Mouse (Mus musculus): Measurements from ENCODE around the gene Csf3r. TPM values are rescaled to one million over a fixed set of nuclear protein-coding genes. Genes with fewer than 3 reads are reported as not detected.

The Csf3r gene
- polyA plus RNA-seq, 1 experiment from 2014 or later: 1.4 TPM

DNA sequence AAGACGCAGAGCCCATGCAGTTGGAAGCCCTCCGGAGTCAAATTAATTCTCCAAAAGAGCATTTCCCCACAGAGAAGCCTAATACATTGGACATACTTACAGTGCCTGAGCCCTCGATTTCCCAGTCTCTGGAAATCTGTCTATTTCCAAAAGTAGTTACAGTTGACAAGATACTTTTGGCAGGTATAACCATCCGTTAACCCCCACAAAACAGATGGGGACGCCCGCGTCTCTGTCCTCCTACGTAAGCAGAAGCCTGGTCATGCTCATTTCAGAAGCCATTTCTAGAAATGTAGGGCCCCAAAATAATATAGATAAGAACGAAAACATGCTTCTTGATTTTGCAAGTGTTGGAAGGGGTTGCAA, 34.6 kb downstream of the Csf3r start:
- H3K4me2 ChIP-seq: peak overlapping the region; percentile 89
- no peak for ATAC-seq (replicated peaks; ENCODE audit: low FRiP score)
- H3K27me3 ChIP-seq: no peaks in the 10 kb centered on the region
- peak overlapping the region; percentile 73 for H3K4me3 ChIP-seq (replicated peaks)
- H3K4me1 ChIP-seq: peaks cover 14% of the 10 kb centered on the region
- peak overlapping the region; percentile 81; the same call in 1 of the 2 replicates for H3K27ac ChIP-seq
- WGBS: 35% methylated on average over 9 of the region's 9 CpGs
- peak overlapping the region; percentile 61 for H3K9ac ChIP-seq
- H3K36me3 ChIP-seq: peaks cover 29% of the 10 kb centered on the region
- no peaks in the 10 kb centered on the region for H3K9me3 ChIP-seq (replicated peaks)

DNA sequence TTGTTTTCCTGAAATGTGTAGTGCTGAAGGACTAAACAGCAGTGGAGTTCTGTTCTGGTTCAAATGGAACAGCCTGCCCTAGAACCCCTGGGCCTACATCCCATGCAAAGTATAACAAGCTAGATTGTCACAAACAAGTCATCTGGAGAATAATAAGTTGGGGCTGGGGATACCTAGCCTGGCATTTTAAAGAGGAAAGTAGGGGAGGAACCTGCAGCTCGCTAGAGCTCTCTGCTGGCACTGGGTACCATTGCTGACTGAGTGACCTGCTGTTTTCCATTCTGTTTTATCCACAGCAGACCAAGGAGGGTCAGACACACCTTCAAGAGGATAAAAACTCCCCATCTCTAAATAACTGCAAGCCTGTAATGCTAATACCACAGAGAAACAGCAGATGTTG, 38.5 kb downstream of the Csf3r start:
- peaks cover 6% of the 10 kb centered on the region for H3K4me1 ChIP-seq
- H3K27ac ChIP-seq: no peak overlapping the region
- no peaks in the 10 kb centered on the region for H3K36me3 ChIP-seq
- 52% methylated on average over 1 of the region's 1 CpGs for WGBS
- H3K27me3 ChIP-seq: no peaks in the 10 kb centered on the region
- H3K9me3 ChIP-seq (replicated peaks): no peaks in the 10 kb centered on the region
- H3K9ac ChIP-seq: no peak overlapping the region
- ATAC-seq (replicated peaks; ENCODE audit: low FRiP score): no peak
- H3K4me2 ChIP-seq: no peak overlapping the region
- no peak overlapping the region for H3K4me3 ChIP-seq (replicated peaks)

DNA sequence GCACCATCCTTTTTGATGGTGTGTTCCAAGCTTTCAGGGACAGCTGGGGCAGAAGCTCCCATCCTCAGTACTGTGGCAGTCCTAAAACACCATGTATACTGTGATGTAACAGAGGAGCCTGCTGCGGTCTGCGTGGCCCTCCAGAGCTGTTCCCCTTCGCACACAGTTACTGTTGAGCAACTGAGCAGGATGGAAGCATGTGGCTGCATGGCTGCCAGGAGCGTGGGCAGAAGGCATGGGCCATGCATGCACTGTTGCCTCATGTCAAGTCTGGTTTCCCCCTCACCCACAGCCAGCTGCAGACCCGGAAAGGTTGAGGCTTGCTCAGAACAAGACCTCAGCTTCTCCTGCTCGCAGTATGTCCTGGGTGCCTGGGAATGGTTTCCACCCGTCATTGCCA, 40.9 kb downstream of the Csf3r start:
- no peak overlapping the region for H3K4me3 ChIP-seq (replicated peaks)
- 86% methylated on average over 7 of the region's 7 CpGs for WGBS

DNA sequence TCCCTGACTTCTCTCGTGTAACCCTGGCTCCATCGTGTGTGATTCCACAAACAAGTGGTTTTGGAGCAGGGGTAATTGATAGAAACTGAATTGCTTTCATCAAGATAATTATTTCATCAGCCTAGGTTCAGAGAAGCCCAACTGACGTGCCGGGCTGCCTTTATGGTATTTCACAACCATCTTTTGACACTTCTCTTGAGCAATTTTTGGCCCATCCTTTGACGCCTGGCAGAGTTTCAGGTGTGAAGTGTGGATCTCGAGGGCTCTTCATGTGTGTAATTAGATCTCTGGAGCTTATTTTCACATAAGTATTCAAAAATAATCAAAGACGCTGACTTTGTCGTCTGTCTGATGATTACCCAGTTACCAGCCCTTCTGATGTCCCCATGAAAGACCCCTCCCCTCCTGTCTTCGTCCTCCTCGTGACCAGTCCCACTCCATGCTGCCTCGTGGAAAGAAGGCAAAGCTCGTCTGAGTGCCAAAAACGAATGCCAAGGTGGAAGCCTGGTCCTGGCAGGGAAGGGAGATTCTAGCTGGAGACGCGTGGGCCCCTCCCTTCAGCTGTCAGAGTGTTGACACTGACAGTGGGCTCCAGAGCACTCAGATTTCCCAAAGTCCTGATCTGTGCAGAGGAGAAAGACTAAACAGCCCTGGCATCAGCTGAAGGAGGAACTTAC, 43.2 kb downstream of the Csf3r start:
- Histone ChIP-seq H3K9me3 (replicated peaks) (no peaks in the 10 kb centered on the region), H3K27me3 (no peaks in the 10 kb centered on the region), H3K4me3 (replicated peaks) (no peak overlapping the region), H3K4me2 (no peak overlapping the region), H3K27ac (no peak overlapping the region), H3K4me1 (no peaks in the 10 kb centered on the region), H3K9ac (no peak overlapping the region), H3K36me3 (no peaks in the 10 kb centered on the region)
- 60% methylated on average over 15 of the region's 15 CpGs for WGBS
- ATAC-seq (replicated peaks; ENCODE audit: low FRiP score): no peak

More for the DNA sequence above, 40.9 kb downstream of the Csf3r start:
- no peaks in the 10 kb centered on the region for H3K36me3 ChIP-seq
- no peak for ATAC-seq (replicated peaks; ENCODE audit: low FRiP score)
- H3K4me1 ChIP-seq: no peaks in the 10 kb centered on the region
- H3K9me3 ChIP-seq (replicated peaks): no peaks in the 10 kb centered on the region
- no peak overlapping the region for H3K9ac ChIP-seq
- no peaks in the 10 kb centered on the region for H3K27me3 ChIP-seq
- H3K27ac ChIP-seq: no peak overlapping the region
- no peak overlapping the region for H3K4me2 ChIP-seq

DNA sequence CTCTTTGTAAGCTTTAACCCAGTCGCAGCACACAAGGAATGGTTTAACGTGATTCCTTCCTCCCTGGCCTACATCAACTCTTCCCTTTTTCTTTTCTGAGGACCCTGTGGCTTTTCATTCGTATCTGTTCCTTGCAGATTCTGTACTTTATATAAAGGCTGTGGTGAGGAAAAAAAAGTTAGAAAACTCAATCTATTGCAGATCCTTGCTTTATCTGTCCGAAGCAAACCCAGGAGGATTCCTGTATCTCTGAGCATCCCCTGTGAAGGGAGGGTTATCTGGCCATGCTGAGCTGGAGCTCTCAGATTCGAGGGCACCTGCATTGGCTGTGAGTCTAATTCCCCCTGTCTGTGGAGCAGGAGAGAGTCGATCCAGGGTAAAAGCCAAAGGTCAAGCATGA, 44.5 kb downstream of the Csf3r start:
- Histone ChIP-seq H3K4me1 (no peaks in the 10 kb centered on the region), H3K36me3 (no peaks in the 10 kb centered on the region), H3K4me2 (no peak overlapping the region), H3K9ac (no peak overlapping the region), H3K9me3 (replicated peaks) (no peaks in the 10 kb centered on the region), H3K27me3 (no peaks in the 10 kb centered on the region), H3K27ac (no peak overlapping the region), H3K4me3 (replicated peaks) (no peak overlapping the region)
- WGBS: 87% methylated on average over 6 of the region's 6 CpGs
- ATAC-seq (replicated peaks; ENCODE audit: low FRiP score): no peak

DNA sequence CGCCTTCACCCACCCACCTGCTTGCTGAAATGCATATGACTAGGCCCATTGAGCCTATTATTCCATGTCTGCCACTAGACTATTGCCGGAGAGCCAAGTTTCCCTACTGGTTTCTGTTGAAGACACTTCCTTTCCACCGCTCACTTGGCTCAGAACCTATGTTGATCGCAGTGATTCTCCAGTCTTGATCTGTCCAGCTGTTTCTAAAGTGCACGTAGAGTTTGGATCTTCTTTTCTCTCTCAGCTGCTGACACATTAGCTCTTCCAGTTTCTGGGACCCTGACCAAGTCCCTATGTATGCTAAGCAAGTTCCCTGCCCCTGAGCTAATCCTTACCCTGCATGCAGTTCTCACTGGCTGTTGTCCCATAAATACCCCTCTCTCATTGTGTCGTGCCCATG, 53.5 kb downstream of the Csf3r start:
- 89% methylated on average over 6 of the region's 6 CpGs for WGBS
- no peak overlapping the region for H3K27ac ChIP-seq
- ATAC-seq (replicated peaks; ENCODE audit: low FRiP score): no peak

DNA sequence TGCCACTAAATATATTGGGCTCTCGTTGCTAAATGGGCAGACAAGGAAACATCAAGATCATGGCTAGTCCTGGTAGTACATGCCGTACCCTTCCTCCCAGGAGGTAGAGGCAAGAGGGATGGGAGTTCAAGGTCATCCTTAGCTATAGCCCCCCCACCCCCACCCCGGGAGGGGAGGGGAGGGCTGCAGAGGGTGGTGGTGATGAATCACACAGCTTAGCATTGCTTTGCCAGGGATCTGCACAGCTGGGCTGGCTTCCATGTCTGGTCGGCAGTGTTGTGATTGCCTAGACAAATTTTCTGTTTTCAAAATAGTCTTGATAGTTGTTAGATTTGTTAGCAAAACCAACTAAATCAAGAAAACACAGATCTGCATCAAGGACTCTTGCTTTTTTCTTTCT, 54.9 kb downstream of the Csf3r start:
- 76% methylated on average over 4 of the region's 4 CpGs for WGBS
- Histone ChIP-seq H3K4me3 (replicated peaks) (no peak overlapping the region), H3K9ac (no peak overlapping the region), H3K27ac (no peak overlapping the region), H3K4me1 (no peaks in the 10 kb centered on the region), H3K27me3 (no peaks in the 10 kb centered on the region), H3K4me2 (no peak overlapping the region), H3K36me3 (0 out of 2 replicates have a peak, but pooled peaks cover 5% of the 10 kb centered on the region), H3K9me3 (replicated peaks) (no peaks in the 10 kb centered on the region)
- no peak for ATAC-seq (replicated peaks; ENCODE audit: low FRiP score)

More for the DNA sequence above, 53.5 kb downstream of the Csf3r start:
- Histone ChIP-seq H3K4me2 (no peak overlapping the region), H3K36me3 (0 out of 2 replicates have a peak, but pooled peaks cover 3% of the 10 kb centered on the region), H3K9ac (no peak overlapping the region), H3K9me3 (replicated peaks) (no peaks in the 10 kb centered on the region), H3K27me3 (no peaks in the 10 kb centered on the region), H3K4me1 (no peaks in the 10 kb centered on the region), H3K4me3 (replicated peaks) (no peak overlapping the region)

DNA sequence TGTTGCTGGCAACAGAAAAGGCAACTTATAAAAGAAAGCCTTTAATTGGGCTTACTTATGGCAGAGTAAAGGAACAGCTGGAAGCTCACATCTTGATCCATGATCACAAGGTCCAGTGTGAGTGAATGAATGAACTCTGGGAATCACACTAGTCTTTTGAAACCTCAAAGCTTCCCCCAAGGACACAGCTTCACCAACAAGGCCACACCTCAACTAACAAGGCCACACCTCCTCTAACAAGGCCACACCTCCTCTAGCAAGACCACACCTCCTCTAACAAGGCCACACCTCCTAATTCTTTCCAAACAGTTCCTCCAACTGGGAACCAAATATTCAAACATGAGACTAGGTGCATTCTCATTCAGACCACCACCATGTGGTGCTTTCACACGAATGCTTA, 57.3 kb downstream of the Csf3r start:
- H3K4me1 ChIP-seq: peaks cover 7% of the 10 kb centered on the region
- no peaks in the 10 kb centered on the region for H3K9me3 ChIP-seq (replicated peaks)
- 0 out of 2 replicates have a peak, but pooled peaks cover 5% of the 10 kb centered on the region for H3K36me3 ChIP-seq
- H3K27ac ChIP-seq: no peak overlapping the region
- H3K9ac ChIP-seq: no peak overlapping the region
- ATAC-seq (replicated peaks; ENCODE audit: low FRiP score): no peak
- H3K4me3 ChIP-seq (replicated peaks): no peak overlapping the region
- WGBS: 97% methylated on average over 1 of the region's 1 CpGs
- H3K27me3 ChIP-seq: no peaks in the 10 kb centered on the region
- no peak overlapping the region for H3K4me2 ChIP-seq

DNA sequence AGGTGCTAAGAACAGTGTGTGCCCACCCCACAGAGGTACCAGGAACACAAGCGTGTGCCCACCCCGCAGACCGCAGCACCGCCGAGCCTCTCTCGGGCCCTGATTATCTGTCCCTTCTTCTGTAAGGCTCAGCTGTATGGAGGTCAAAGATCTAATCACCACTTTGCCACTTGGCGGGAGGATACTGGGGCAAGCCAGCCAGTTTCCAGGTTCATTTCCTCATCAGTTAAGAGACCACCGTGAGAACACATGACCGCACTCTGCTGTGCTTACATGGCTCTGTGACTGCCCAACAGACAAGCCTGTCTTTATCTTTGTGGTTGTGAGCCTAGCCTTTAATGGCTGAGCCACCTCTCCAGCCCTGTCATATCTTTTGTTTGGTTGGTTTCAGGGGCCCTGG, 58.7 kb downstream of the Csf3r start:
- H3K4me2 ChIP-seq: no peak overlapping the region
- WGBS: 82% methylated on average over 9 of the region's 9 CpGs

DNA sequence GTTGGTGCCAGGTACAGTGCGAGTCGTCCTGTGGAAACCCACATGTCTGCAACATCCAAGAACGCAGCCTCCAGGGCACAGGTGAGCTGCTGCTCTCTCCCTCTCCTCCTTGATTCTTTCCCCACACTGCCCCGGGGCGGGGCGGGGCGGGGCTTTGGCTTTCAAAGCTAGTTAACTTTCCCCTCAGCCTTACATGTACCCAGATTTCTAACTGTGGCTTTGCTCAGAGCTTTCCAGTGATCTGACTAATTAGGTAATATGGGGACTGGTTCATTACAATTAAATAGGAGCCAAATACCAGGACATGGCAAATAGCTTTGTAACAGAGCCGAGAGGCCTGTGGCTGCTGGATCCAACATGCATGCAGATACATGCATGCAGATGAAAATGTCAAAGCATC, 60.0 kb downstream of the Csf3r start:
- H3K27ac ChIP-seq: no peak overlapping the region
- H3K4me3 ChIP-seq (replicated peaks): no peak overlapping the region
- H3K27me3 ChIP-seq: no peaks in the 10 kb centered on the region
- no peak overlapping the region for H3K9ac ChIP-seq
- ATAC-seq (replicated peaks; ENCODE audit: low FRiP score): no peak
- H3K4me1 ChIP-seq: peaks cover 10% of the 10 kb centered on the region
- WGBS: 70% methylated on average over 8 of the region's 8 CpGs
- no peaks in the 10 kb centered on the region for H3K9me3 ChIP-seq (replicated peaks)
- 0 out of 2 replicates have a peak, but pooled peaks cover 5% of the 10 kb centered on the region for H3K36me3 ChIP-seq
- H3K4me2 ChIP-seq: no peak overlapping the region

More for the DNA sequence above, 58.7 kb downstream of the Csf3r start:
- H3K4me3 ChIP-seq (replicated peaks): no peak overlapping the region
- H3K27me3 ChIP-seq: no peaks in the 10 kb centered on the region
- no peak overlapping the region for H3K9ac ChIP-seq
- H3K4me1 ChIP-seq: peaks cover 8% of the 10 kb centered on the region
- no peak overlapping the region for H3K27ac ChIP-seq
- 0 out of 2 replicates have a peak, but pooled peaks cover 5% of the 10 kb centered on the region for H3K36me3 ChIP-seq
- H3K9me3 ChIP-seq (replicated peaks): no peaks in the 10 kb centered on the region
- no peak for ATAC-seq (replicated peaks; ENCODE audit: low FRiP score)

DNA sequence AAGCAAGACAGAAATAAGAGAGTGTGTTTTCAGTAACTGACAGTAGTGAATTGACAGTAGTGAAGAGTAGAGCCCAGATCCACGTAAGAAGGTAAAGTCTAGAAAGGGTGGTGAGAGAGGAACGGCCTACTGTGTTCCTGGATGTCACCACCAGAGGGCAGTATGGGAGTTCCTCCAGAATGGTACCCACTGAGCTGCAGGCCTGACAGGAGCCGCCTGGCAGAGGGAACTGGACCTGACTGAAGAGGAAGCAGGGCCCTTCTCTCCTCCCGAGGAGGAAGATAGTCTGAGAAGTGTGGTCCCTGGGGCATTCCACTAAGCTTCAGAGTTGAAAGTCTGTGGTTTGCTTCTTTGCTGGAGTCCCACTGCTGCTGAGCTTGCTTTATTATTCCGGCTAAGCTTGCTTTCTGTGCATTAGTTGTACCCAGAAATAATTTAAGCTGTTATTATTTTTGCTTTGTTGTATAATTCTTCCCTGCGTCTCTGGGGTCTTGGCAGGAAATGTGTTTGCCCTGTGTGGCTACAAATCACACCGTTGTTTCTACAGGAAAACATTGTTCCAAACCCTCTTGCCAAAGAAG, 61.7 kb downstream of the Csf3r start:
- Histone ChIP-seq H3K4me3 (replicated peaks) (no peak overlapping the region), H3K4me1 (peaks cover 10% of the 10 kb centered on the region), H3K27ac (peak overlapping the region; percentile 67), H3K36me3 (0 out of 2 replicates have a peak, but pooled peaks cover 5% of the 10 kb centered on the region), H3K27me3 (no peaks in the 10 kb centered on the region), H3K4me2 (no peak overlapping the region), H3K9me3 (replicated peaks) (no peaks in the 10 kb centered on the region), H3K9ac (no peak overlapping the region)
- WGBS: 20% methylated on average over 7 of the region's 7 CpGs
- ATAC-seq (replicated peaks; ENCODE audit: low FRiP score): peak; percentile 74

DNA sequence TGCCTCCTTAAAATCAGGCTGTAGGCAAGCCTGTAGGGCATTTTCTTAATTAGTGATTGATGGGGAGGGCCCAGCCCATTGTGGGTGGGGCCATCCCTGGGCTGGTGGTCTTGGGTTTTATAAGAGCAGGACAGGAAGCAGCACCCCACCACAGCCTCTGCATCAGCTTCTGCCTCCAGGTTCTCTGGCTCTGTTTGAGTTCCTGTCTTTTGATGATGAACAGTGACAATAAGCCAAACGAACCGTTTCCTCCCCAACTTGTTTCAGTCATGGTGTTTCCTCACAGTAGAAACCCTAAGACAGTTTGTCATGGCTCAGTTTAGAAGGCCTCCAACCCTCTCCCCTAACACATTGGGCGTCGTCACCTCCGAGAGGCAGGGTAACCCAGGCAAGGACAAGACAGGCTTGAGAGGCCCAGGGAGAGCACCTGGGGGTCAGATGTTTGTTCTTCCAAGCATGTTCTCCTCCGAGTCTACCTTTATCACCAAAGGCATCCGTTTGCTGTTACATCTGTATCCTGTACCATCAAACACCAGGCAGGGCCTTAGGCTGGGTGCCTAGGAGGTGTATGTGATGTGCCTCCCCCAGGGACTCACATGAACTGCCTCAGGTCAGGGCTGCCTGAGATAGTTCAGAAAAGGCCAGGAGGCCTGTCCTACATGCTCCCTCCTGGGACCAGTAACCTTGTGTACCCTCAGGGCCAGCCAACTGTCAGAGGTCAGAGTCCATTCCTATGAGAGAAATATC, 65.9 kb downstream of the Csf3r start:
- Histone ChIP-seq H3K9me3 (replicated peaks) (no peaks in the 10 kb centered on the region), H3K4me1 (peaks cover 10% of the 10 kb centered on the region), H3K9ac (no peak overlapping the region), H3K27me3 (no peaks in the 10 kb centered on the region), H3K36me3 (no peaks in the 10 kb centered on the region), H3K27ac (no peak overlapping the region), H3K4me3 (replicated peaks) (no peak overlapping the region), H3K4me2 (no peak overlapping the region)
- WGBS: 60% methylated on average over 7 of the region's 7 CpGs
- ATAC-seq (replicated peaks; ENCODE audit: low FRiP score): no peak
